Mouse (Mus musculus) embryo, embryonic 10 days (tissue): ENCODE measurements around the gene Adi1.

Experiments
- DNase-seq: peaks from one replicate; pipeline ENCODE4 v3.0.0-alpha.2; 2015; ENCODE audit warnings: low spot score

Gene Adi1

GRCm38 (mm10) chr12:28675121-28675924 lies at the start of gene Adi1:
Gene Adi1, plus strand, starts transcription at chr12:28675231.
- peak; percentile 92 for DNase-seq

- no peak for DNase-seq
Measured at GRCm38 (mm10) chr12:28625407-28625806, 49.6 kb upstream of the Adi1 start.

- no peak for DNase-seq
Measured at GRCm38 (mm10) chr12:28627092-28627491, 47.9 kb upstream of the Adi1 start.

GRCm38 (mm10) chr12:28628436-28628835 lies 46.6 kb upstream of the Adi1 start:
- peak; percentile 28 for DNase-seq

- peak; percentile 8 for DNase-seq
Measured at GRCm38 (mm10) chr12:28635058-28635534, 39.9 kb upstream of the Adi1 start.

- DNase-seq: peak; percentile 92
Measured at GRCm38 (mm10) chr12:28635535-28636476, 39.2 kb upstream of the Adi1 start, which contains the start of gene Rps7. Gene Rps7, minus strand, starts transcription at chr12:28635953.

- no peak for DNase-seq
Measured at GRCm38 (mm10) chr12:28636543-28636942, 38.5 kb upstream of the Adi1 start.

GRCm38 (mm10) chr12:28638778-28639177 lies 36.3 kb upstream of the Adi1 start:
- peak; percentile 26 for DNase-seq

- peak; percentile 95 for DNase-seq
Measured at GRCm38 (mm10) chr12:28649141-28650110, 25.6 kb upstream of the Adi1 start, which contains the start of gene Rnaseh1. Gene Rnaseh1, plus strand, starts transcription at chr12:28649602.

GRCm38 (mm10) chr12:28662628-28663027 lies 12.4 kb upstream of the Adi1 start:
- DNase-seq: no peak

- DNase-seq: no peak
Measured at GRCm38 (mm10) chr12:28666734-28667133, 8.3 kb upstream of the Adi1 start.

- DNase-seq: no peak
Measured at GRCm38 (mm10) chr12:28667287-28667686, 7.7 kb upstream of the Adi1 start.

- DNase-seq: no peak
Measured at GRCm38 (mm10) chr12:28674038-28674720, 852 bp upstream of the Adi1 start.

GRCm38 (mm10) chr12:28675925-28676209 lies 836 bp downstream of the Adi1 start:
- peak; percentile 18 for DNase-seq

GRCm38 (mm10) chr12:28684674-28685073 lies 9.6 kb downstream of the Adi1 start:
- DNase-seq: no peak

GRCm38 (mm10) chr12:28685771-28686170 lies 10.7 kb downstream of the Adi1 start:
- no peak for DNase-seq

- no peak for DNase-seq
Measured at GRCm38 (mm10) chr12:28686199-28686879, 11.3 kb downstream of the Adi1 start.

GRCm38 (mm10) chr12:28688996-28689395 lies 14.0 kb downstream of the Adi1 start:
- DNase-seq: no peak

- no peak for DNase-seq
Measured at GRCm38 (mm10) chr12:28690730-28691129, 15.7 kb downstream of the Adi1 start.

- DNase-seq: no peak
Measured at GRCm38 (mm10) chr12:28693738-28694137, 18.7 kb downstream of the Adi1 start.
